Mouse (Mus musculus): ENCODE measurements around the gene 1500009L16Rik.

- TF ChIP-seq CTCF (IDR thresholded peaks at IDR 0.05; ENCODE audit: low read depth, low read length) = no peak
- no peak for TF ChIP-seq POLR2A (IDR thresholded peaks at IDR 0.05; ENCODE audit: extremely low read depth, insufficient read depth, low read length)
These were observed 34.8 kb downstream of the 1500009L16Rik start for GRCm38 (mm10) chr10:83757343-83757962.
